Mouse (Mus musculus) stomach, embryonic 15.5 days (tissue): ENCODE measurements around the gene Lars2. TPM values are rescaled to one million over a fixed set of nuclear protein-coding genes. Genes with fewer than 3 reads are reported as not detected.

Source experiments
- polyA plus RNA-seq: library from polyadenylated mRNA; unstranded; fragments of >200 nt; fragmentation: Nextera tagmentation; extraction: Ambion mirVana; gene quantifications from 2 replicates; pipeline ENCODE4 v1.2.1, GENCODE M21; 2015

The Lars2 gene
- polyA plus RNA-seq, 1 experiment from 2014 or later: 1,059 TPM

Other genes starting within 250 kb of the Lars2 start
- 1.2 and 2.0 TPM in 2 replicates for gene Clec3b, start 216.0 kb upstream of the Lars2 start, polyA plus RNA-seq
- 13.5 and 15.3 TPM in 2 replicates for gene Cdcp1, start 150.9 kb upstream of the Lars2 start, polyA plus RNA-seq
- gene Tmem158, start 106.2 kb upstream of the Lars2 start, polyA plus RNA-seq: 14.9 and 17.1 TPM in 2 replicates
- 46.1 and 49.9 TPM in 2 replicates for gene Limd1, start 111.8 kb downstream of the Lars2 start, polyA plus RNA-seq
- gene Sacm1l, start 162.8 kb downstream of the Lars2 start, polyA plus RNA-seq: 52.3 and 56.5 TPM in 2 replicates